Mouse (Mus musculus) retina, postnatal 7 days (tissue): ENCODE results near the gene Ift46.

Experiments
- DNase-seq: peaks from one replicate; pipeline ENCODE4 v3.0.0-alpha.2; 2012; ENCODE audit warnings: low read depth, low spot score

Ift46 gene

DNA sequence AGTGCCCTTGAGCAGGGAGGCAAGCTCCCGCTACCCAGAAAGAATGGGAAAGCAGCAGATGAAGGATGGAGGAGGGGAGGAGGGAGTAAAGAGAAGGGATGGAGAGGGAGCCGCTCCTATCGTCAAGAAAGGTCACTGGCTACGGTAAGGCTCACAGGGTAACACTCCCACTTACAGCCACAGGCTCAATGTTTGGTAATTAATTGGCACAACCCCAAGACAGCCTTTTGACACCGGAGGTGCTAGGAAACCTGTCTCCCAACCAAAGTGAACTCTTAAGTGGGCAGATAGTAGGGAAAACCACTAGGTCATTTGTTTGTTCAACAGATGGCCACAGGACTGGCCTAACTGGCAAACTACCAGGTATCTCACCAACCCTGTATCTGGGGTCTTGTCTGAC, 39.4 kb downstream of the Ift46 start:
- DNase-seq: no peak

DNA sequence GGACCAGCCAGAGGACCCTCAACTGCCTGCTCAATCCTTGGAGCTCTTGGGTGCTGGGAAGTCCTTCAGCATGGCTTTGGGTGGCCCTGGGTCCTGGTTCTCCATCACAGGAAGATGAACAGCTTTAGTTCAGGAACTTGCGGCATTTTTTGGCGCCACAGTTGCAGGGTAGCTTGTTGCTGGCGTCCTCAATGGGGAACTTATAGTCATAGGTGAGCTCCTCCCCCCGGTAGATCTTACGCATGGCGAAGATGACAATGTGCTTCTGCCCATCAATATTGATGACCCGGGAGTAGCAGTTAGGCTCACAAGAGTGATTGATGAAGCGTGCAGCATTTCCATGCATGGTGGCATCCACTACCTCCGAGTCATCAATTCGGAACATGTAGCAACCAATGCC, 40.1 kb downstream of the Ift46 start:
- no peak for DNase-seq

DNA sequence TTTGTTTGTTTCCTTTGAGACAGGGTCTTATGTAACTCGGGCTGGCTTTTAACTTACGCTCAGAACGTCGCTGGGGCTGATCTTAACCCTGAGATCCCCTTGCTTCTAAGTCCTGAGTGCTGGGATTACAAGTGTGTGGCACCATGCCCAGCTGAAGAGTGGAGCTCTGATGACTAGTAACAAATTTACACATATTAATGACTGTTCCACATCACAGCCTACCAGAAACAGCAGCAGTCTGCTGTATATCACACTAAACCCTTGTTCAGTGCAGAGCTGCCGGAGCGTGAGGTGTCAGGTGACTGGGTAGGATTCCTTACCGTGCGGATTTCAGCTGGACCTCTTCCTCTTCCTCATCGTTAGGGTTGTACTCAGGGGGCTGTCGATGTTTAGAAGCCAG, 42.6 kb downstream of the Ift46 start:
- DNase-seq: no peak

DNA sequence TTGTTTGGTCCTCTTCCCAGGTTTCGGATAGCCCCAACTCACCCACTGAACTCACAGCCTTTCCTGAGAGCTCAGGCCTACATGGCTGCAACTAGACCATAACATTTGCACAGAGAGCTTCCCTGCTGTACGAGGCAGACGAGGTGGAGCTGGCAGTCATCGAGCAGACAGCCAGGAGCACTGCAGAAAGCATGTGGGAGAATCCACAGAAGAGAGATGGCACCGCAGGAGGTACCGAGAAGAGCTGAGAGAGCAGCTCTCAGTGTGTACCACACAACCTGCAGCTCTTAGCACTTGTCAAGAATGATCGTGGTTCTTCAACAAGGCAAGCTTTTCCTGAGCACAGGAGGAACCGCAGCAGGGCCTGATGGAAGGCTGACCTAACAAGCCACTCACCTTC, 46.5 kb downstream of the Ift46 start:
- DNase-seq: no peak

DNA sequence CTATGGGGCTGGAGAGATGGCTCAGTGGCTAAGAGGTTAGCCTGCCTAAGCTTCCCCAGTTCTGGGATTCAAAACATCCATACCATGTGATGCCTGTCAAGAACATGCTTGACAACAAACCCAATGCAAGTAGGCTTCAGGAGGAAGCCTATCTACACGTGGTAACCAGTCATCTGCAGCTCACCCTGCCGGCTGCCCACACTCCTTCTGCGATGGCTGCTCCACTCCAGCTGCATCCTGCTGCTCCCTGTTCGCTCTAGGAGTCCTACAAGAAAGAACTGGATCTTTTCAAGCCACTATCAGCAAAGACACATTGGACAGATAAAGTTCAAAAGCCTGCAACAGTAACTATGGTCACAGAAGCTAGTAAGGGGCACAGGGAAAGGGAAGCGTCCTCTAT, 49.8 kb downstream of the Ift46 start:
- DNase-seq: no peak

DNA sequence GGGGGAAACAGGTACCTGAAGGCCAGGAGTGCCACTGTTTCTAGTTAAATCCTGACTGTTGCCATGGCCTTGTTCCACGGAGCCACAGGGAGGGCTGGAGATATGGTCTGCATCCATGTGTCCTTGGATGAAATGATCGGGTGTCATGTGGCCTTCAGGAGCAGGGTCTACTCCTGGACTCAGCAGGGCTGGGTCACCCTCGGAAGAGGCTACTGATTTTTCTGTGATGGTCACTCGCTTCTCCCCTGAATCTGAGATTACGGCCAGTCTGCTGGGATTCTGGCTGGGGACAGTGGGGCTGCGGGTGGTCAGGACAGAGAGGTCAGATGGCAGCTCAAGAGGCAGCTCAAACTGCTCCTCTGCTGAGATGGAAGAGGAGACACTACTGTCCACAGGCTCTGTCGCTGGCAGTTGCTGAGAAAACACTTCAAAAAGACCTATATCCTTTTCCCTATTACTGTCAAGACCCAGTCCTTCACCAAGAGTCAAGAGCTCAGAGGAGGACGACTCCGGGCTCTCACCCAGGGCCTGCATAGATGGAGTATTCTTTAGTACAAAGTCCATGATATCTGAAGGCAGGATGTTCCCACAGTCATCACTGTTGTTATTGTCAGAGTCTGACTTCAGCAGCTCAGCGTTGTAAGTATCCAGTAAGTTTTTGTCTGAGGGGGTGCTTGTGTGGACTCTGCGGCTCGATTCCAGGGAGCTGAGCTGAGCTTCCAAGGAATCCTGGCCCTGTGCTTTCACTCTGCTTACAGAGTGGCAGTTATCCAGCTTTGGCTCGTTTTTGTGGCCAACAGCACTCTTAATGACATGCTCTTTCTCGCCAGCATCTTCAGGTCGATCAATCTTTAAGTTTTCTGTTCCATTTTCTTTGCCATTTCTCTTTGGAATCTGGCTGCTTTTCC, 52.5 kb downstream of the Ift46 start:
- DNase-seq: no peak

DNA sequence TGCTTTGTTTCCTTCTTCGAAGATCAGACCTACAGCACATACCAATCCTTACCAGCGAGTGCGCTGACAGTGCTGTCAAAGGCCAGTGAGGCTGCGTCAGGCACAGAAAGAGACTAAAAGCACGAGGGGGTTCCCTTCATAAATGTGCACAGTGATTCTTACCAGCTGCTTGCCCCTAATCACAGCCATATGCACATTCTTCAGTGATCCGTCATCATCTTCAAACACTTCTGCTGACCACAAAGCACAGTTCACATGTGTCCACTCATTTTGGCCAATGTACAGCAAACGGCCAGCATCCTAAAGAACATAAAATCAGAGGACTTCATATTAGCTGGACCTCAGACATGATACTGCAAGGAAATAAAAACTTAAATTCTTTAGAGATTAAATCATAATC, 59.0 kb downstream of the Ift46 start:
- no peak for DNase-seq

DNA sequence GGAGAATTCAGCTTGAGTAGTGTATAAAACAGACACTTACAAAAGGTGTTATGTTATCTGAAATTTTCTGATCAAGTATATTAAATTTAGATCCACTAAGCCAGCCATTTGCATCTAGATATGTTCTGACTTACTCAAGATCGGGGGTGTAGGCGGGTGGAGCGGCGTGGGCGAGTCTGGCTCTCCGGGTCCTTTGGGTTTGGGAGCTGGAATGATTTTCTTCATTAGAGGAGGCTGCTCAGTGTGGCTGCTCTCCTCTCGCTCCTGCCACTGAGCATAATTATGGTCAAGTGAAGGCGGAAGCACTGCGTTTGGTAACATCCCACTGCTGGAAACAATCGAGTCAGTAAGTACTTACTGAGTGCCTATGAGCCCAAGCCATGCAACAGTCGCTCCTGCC, 61.2 kb downstream of the Ift46 start:
- no peak for DNase-seq

DNA sequence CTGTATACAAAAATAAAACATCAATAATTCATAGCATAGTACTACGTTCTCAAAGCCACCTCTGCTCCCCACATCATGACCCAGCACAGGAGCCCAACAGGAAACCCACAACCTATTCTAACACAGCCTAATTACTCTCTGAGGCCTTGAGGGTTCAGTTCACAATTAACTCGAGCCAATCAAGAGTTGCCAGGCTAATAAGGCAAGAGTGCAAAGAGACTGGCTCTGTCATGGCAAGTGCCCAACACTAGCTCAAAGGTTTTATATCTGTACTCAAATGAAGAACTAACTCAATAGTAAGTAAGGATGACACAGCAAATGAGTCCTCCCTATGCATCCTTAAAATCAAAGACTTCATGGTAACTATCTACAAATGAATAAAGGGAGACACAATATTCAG, 62.8 kb downstream of the Ift46 start:
- no peak for DNase-seq

DNA sequence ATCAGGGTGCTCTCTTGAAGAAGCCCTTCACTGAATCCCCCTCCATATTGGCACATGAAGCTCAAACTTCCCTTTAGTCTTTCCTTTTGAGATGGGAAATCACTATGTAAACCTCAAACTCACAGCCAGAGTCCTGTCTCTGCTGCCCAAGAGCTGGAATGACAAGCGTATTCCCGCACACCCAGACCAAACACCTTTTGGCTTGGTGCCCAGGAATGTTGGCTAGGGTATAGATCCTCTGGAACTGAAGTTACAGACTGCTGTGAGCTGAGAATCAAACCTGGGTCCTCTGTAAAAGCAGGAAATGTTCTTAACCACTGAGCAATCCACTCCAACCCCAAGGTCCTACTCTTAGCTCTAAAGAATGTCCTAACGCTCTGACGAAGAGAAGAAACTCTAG, 64.6 kb downstream of the Ift46 start:
- no peak for DNase-seq

DNA sequence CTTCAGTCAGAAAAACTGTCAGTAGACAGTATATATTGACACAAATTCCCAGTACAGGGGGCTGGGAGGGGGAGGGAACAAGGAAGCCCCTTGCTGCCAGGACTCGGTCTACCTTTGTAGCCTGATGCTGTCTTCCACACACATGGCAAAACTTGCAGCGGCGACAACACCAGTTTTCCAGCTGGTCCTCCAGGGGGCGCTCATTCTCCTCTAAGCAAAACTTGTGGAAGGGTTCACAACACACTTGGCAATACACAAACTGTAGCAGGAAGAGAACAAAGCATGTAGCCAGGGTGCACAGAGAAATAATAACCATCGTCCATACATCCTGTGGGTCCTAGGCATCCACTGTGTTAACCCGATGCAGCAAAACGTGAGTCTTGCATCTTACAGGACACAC, 68.7 kb downstream of the Ift46 start:
- peak; percentile 52 for DNase-seq

DNA sequence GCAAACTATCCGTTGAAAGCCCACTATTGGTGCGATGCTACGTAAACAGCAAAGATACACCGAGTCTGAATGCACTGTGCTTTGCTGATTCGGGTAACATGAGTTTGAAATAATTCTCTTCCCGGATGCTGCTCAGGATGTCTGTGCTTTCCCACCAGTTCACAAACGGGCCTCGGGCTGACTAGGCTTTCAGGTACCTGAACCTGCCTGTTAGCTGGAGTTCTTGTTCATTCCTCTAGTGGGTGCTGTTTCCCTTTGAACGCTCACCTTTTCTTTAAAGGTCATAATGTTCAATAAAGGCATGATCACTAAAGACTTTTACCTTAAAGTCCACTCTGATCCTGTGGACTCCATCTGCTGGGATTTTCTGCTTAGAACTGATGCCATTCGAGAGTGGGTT, 73.5 kb downstream of the Ift46 start:
- no peak for DNase-seq
